In the genomic region with DNA sequence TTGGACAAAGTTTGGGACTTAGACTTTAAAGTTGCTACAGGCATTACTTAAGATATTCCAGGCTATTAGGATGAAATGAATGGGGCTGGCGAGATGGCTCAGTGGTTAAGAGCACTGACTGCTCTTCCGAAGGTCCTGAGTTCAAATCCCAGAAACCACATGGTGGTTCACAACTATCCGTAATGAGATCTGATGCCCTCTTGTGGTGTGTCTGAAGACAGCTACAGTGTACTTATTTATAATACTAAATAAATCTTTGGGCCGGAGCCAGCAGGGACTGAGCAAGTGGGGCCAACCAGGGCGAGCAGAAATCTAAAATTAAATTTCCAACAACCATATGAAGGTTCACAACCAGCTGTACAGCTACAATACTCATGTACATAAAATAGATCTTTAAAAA, we compare ENCODE assay signal across 23 mouse cellular contexts. TPM values are rescaled to one million over a fixed set of nuclear protein-coding genes. Genes with fewer than 3 reads are reported as not detected.
DNase-seq lines count a peak whose midpoint lies in the region; ATAC-seq and TF ChIP-seq lines count a peak whose summit lies in the region.
"Not testable (repeated sequence)": the region's sequence is repeated elsewhere in the genome, so short reads cannot be mapped to it uniquely, and the experiment has no call there.
"Had no signal": no experiment of that assay in that cellular context is flagged by ENCODE, and none has a peak within 500 bp of the region (broad histone marks: within the 10 kb centered on the region; RNA-seq: fewer than 3 reads in every experiment).

No protein-coding gene starts in this region.

- not testable (repeated sequence) for TF ChIP-seq RAD21 in MEL (IDR thresholded peaks at IDR 0.05; ENCODE audit: low read depth, low read length)

- not testable (repeated sequence) for TF ChIP-seq EP300 in MEL (IDR thresholded peaks at IDR 0.05; ENCODE audit: low read depth in 1 of 2, low read length in 2 of 2); heart, postnatal 0 days (IDR thresholded peaks at IDR 0.05; ENCODE audit: low read depth); liver, postnatal 0 days (IDR thresholded peaks at IDR 0.05; ENCODE audit: low read depth); lung, postnatal 0 days (IDR thresholded peaks at IDR 0.05)

- H3K4me2 ChIP-seq in heart, postnatal 0 days (ENCODE audit: low read depth, low read length); liver, postnatal 0 days (ENCODE audit: low read depth, low read length); lung, postnatal 0 days (replicated peaks; ENCODE audit: low read depth, low read length); midbrain, postnatal 0 days (ENCODE audit: low read depth, low read length, poor library complexity, severe bottlenecking): not testable (repeated sequence)

- not testable (repeated sequence) for H3K4me1 ChIP-seq in MEL (ENCODE audit: control insufficient read depth in 1 of 2, insufficient read depth in 2 of 2, low read length in 2 of 2); heart, postnatal 0 days (ENCODE audit: control insufficient read depth, insufficient read depth); liver, postnatal 0 days (ENCODE audit: insufficient read depth); lung, postnatal 0 days (ENCODE audit: insufficient read depth, low read depth, low read length); midbrain, postnatal 0 days (ENCODE audit: insufficient read depth, low read length)

- not testable (repeated sequence) for H3K27ac ChIP-seq in MEL (ENCODE audit: control insufficient read depth, low read depth, low read length); heart, postnatal 0 days (ENCODE audit: low read depth); layer of hippocampus, adult 2 months; liver, postnatal 0 days (ENCODE audit: low read depth); lung, postnatal 0 days (ENCODE audit: low read length); midbrain, postnatal 0 days (ENCODE audit: low read depth, low read length)
- 0 out of 2 replicates have a peak overlapping the region, but pooled peaks have one; percentile 20 for H3K27ac ChIP-seq in gastrocnemius, adult 2 months

- H3K9ac ChIP-seq in MEL (ENCODE audit: control insufficient read depth, low read depth, low read length, poor library complexity, severe bottlenecking); heart, postnatal 0 days (replicated peaks; ENCODE audit: low read depth, low read length); liver, postnatal 0 days (replicated peaks); lung, postnatal 0 days (replicated peaks; ENCODE audit: low read depth); midbrain, postnatal 0 days (replicated peaks; ENCODE audit: low read length, poor library complexity, severe bottlenecking): not testable (repeated sequence)

- H3K4me3 ChIP-seq in MEL (ENCODE audit: control insufficient read depth in 1 of 2, insufficient read depth in 1 of 2, low read depth in 2 of 2, low read length in 2 of 2); gastrocnemius, adult 2 months; heart, postnatal 0 days (ENCODE audit: low read depth, low read length); layer of hippocampus, adult 2 months; liver, postnatal 0 days (ENCODE audit: low read depth, low read length); lung, postnatal 0 days (ENCODE audit: low read depth, low read length); midbrain, postnatal 0 days (ENCODE audit: low read depth, low read length): not testable (repeated sequence)

- TF ChIP-seq CTCF in MEL (IDR thresholded peaks at IDR 0.05 in 2 of 3, conservative IDR thresholded peaks at IDR 0.05 in 1 of 3; ENCODE audit: control insufficient read depth in 1 of 3, insufficient read depth in 1 of 3, low read depth in 2 of 3, low read length in 3 of 3, poor library complexity in 1 of 3, severe bottlenecking in 1 of 3), result peak in 1 of 3 experiments; percentile 11; a peak in 1 of 6 replicates
- peak; percentile 53 for TF ChIP-seq CTCF in gastrocnemius, adult 2 months (IDR thresholded peaks at IDR 0.05)
- TF ChIP-seq CTCF in heart, postnatal 0 days (IDR thresholded peaks at IDR 0.05; ENCODE audit: low read depth), result peak; percentile 25; the same call in 1 of the 2 replicates
- TF ChIP-seq CTCF in layer of hippocampus, adult 2 months (conservative IDR thresholded peaks at IDR 0.05), result peak; percentile 72
- TF ChIP-seq CTCF in liver, postnatal 0 days (IDR thresholded peaks at IDR 0.05; ENCODE audit: low read depth), result 0 out of 2 replicates have a peak, but pooled peaks have one; percentile 13
- TF ChIP-seq CTCF in lung, postnatal 0 days (IDR thresholded peaks at IDR 0.05), result 0 out of 2 replicates have a peak, but pooled peaks have one; percentile 18
- TF ChIP-seq CTCF in midbrain, postnatal 0 days (IDR thresholded peaks at IDR 0.05), result peak; percentile 11; the same call in 1 of the 2 replicates

- not testable (repeated sequence) for H3K9me3 ChIP-seq in MEL (replicated peaks; ENCODE audit: insufficient read depth, low read length); heart, postnatal 0 days (replicated peaks; ENCODE audit: control insufficient read depth, low read length); liver, postnatal 0 days (ENCODE audit: low read length); lung, postnatal 0 days (ENCODE audit: low read length); midbrain, postnatal 0 days (ENCODE audit: low read length)

- 71% methylated on average over 5 of the region's 5 CpGs for WGBS in heart, postnatal 0 days
- WGBS in liver, postnatal 0 days (ENCODE audit: insufficient replicate concordance), result 75% methylated on average over 5 of the region's 5 CpGs
- 72% methylated on average over 5 of the region's 5 CpGs for WGBS in lung, postnatal 0 days
- WGBS in midbrain, postnatal 0 days, result 84% methylated on average over 5 of the region's 5 CpGs

- not testable (repeated sequence) for ATAC-seq in heart, postnatal 0 days (ENCODE audit: insufficient read depth, low read depth); liver, postnatal 0 days; lung, postnatal 0 days; midbrain, postnatal 0 days (ENCODE audit: low FRiP score)

- not testable (repeated sequence) for H3K36me3 ChIP-seq in MEL (ENCODE audit: control insufficient read depth in 1 of 2, insufficient read depth in 2 of 2, low read length in 2 of 2); heart, postnatal 0 days (replicated peaks; ENCODE audit: control insufficient read depth, insufficient read depth, low read length); liver, postnatal 0 days (replicated peaks; ENCODE audit: insufficient read depth, low read length); lung, postnatal 0 days (ENCODE audit: insufficient read depth, low read length); midbrain, postnatal 0 days (ENCODE audit: insufficient read depth, low read length)

- not testable (repeated sequence) for H3K79me2 ChIP-seq in MEL (ENCODE audit: control insufficient read depth, insufficient read depth, low read length, poor library complexity)

- intact Hi-C loops in gastrocnemius, adult 2 months (cut with DNase I), result not testable (repeated sequence)

- not testable (repeated sequence) for H3K27me3 ChIP-seq in MEL (ENCODE audit: control insufficient read depth in 1 of 2, insufficient read depth in 2 of 2, low read length in 2 of 2); heart, postnatal 0 days (ENCODE audit: control insufficient read depth, insufficient read depth, low read length); liver, postnatal 0 days (ENCODE audit: insufficient read depth, low read length); lung, postnatal 0 days (replicated peaks; ENCODE audit: insufficient read depth, low read length); midbrain, postnatal 0 days (ENCODE audit: insufficient read depth, low read length)

- not testable (repeated sequence) for TF ChIP-seq POLR2A in MEL (IDR thresholded peaks at IDR 0.05; ENCODE audit: control insufficient read depth in 1 of 2, insufficient read depth in 1 of 2, low read depth in 1 of 2, low read length in 2 of 2, poor library complexity in 1 of 2)

- not testable (repeated sequence) for DNase-seq in MEL (ENCODE audit: low read depth, low spot score); heart, postnatal 0 days (ENCODE audit: low spot score); layer of hippocampus, adult 2 months (ENCODE audit: low spot score in 2 of 2); liver, postnatal 0 days; lung, postnatal 0 days (ENCODE audit: low spot score); midbrain, postnatal 0 days (ENCODE audit: low spot score)
- DNase-seq in gastrocnemius, adult 2 months, result peak; percentile 24

RNA-seq across cellular contexts. Expression of a gene that starts 15.5 kb away (rescaled TPM):
- total RNA-seq in MEL (2012; rRNA removed), result 0.07 and 0.12 TPM in 2 replicates
- not detected for polyA plus RNA-seq in MEL (2012; ENCODE audit: insufficient read depth in 1 of 2, insufficient read length in 2 of 2, low read depth in 1 of 2, low replicate concordance in 2 of 2, missing spikeins in 1 of 2)
- not detected for total RNA-seq in gastrocnemius, adult 2 months (2021)
- not detected in 2 replicates for total RNA-seq in heart, postnatal 0 days (2014; rRNA removed; ENCODE audit: low replicate concordance)
- polyA plus RNA-seq in heart, postnatal 0 days (2015; fragmentation: Nextera tagmentation; extraction: Ambion mirVana), result not detected in 2 replicates
- not detected for total RNA-seq in layer of hippocampus, adult 2 months (2021)
- polyA plus RNA-seq in liver, postnatal 0 days (2015; fragmentation: Nextera tagmentation; extraction: Ambion mirVana), result not detected in 2 replicates
- polyA plus RNA-seq in lung, postnatal 0 days (2015; fragmentation: Nextera tagmentation; extraction: Ambion mirVana), result not detected in 2 replicates
- total RNA-seq in midbrain, postnatal 0 days (2014; rRNA removed), result not detected in 2 replicates
- not detected in 2 replicates for polyA plus RNA-seq in midbrain, postnatal 0 days (2015; fragmentation: Nextera tagmentation; extraction: Ambion mirVana)
- total RNA-seq: adrenal gland, adult 18-20 months; adrenal gland, adult 8-10 months; adrenal gland, postnatal 14 days; adrenal gland, postnatal 36 days; forebrain, postnatal 0 days; G1E had no signal
- polyA plus RNA-seq: activated CD4-positive, CD25-positive, alpha-beta regulatory T cell, adult 4 months; C2C12; cortical plate, adult 2 months; embryonic facial prominence, embryonic 10.5 days; embryonic facial prominence, embryonic 12.5 days; embryonic facial prominence, embryonic 14.5 days; forebrain, embryonic 11.5 days; forebrain, embryonic 13.5 days; forebrain, embryonic 15.5 days; forebrain, postnatal 0 days; G1E; Patski had no signal

RNA-seq across cellular contexts. Expression of a gene that starts 34.1 kb away (rescaled TPM):
- total RNA-seq in MEL (2012; rRNA removed), result 115 and 134 TPM in 2 replicates
- polyA plus RNA-seq in MEL (2012; ENCODE audit: insufficient read depth in 1 of 2, insufficient read length in 2 of 2, low read depth in 1 of 2, low replicate concordance in 2 of 2, missing spikeins in 1 of 2), result 100 to 1,000 TPM in 1 of 2 experiments, not detected in 1; 164 TPM
- 10 to 100 TPM; 74.7 to 87.2 TPM for total RNA-seq in gastrocnemius, adult 2 months (2021)
- 81.9 and 98.4 TPM in 2 replicates for total RNA-seq in heart, postnatal 0 days (2014; rRNA removed; ENCODE audit: low replicate concordance)
- polyA plus RNA-seq in heart, postnatal 0 days (2015; fragmentation: Nextera tagmentation; extraction: Ambion mirVana), result 132 and 138 TPM in 2 replicates
- 100 to 1,000 TPM; 282 to 304 TPM for total RNA-seq in layer of hippocampus, adult 2 months (2021)
- 126 and 134 TPM in 2 replicates for polyA plus RNA-seq in liver, postnatal 0 days (2015; fragmentation: Nextera tagmentation; extraction: Ambion mirVana)
- polyA plus RNA-seq in lung, postnatal 0 days (2015; fragmentation: Nextera tagmentation; extraction: Ambion mirVana), result 47.2 and 50.4 TPM in 2 replicates
- total RNA-seq in midbrain, postnatal 0 days (2014; rRNA removed), result 142 and 166 TPM in 2 replicates
- polyA plus RNA-seq in midbrain, postnatal 0 days (2015; fragmentation: Nextera tagmentation; extraction: Ambion mirVana), result 316 and 320 TPM in 2 replicates
- total RNA-seq: G1E had no signal
- polyA plus RNA-seq: activated CD4-positive, CD25-positive, alpha-beta regulatory T cell, adult 4 months; G1E had no signal
